Comparison of ENCODE assay signal across 8 mouse cellular contexts in the genomic region with DNA sequence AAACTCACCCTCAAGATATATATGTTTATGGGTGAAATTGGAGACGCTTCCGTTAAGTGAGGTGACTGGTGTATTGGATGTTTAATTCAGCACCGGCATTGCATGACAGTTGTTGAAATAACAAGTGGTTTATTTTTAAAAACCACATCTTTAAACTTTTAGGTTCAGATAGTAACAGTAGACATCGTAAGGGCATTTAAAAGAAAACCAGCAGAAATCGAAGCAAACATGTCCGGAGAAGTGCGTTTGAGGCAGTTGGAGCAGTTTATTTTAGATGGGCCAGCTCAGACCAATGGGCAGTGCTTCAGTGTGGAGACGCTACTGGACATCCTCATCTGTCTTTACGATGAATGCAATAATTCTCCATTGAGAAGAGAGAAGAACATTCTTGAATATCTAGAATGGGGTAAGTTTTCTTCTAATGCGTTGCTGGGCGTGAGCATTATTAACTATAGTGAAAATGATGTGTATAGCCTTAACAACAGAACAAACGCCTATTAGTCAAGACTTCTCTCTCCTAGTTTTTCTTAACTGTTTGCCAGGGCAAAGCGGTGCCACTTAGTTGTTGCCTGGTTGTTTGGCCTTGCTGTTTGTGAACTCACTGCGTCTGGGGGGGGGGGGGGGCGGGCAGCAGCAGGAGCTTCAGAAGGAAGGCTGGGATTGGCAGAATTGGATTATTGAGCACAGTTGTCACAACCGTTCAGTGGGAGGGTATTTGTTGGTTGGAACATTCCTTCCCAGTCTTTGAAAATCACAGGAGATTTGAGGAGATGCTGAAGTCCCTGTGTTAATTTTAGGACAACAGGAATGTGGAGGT. TPM values are rescaled to one million over a fixed set of nuclear protein-coding genes. Genes with fewer than 3 reads are reported as not detected.
DNase-seq lines count a peak whose midpoint lies in the region; ATAC-seq and TF ChIP-seq lines count a peak whose summit lies in the region.

No protein-coding gene starts in this region.

- no peaks in the 10 kb centered on the region for H3K27me3 ChIP-seq in kidney, embryonic 16.5 days (ENCODE audit: insufficient read depth, low read length)
- peaks cover 13% of the 10 kb centered on the region for H3K27me3 ChIP-seq in forebrain, embryonic 10.5 days (ENCODE audit: poor library complexity, severe bottlenecking)
- H3K27me3 ChIP-seq in limb, embryonic 11.5 days (ENCODE audit: control insufficient read depth, insufficient read depth, low read length): no peaks in the 10 kb centered on the region

- no peak for ATAC-seq in kidney, embryonic 16.5 days (ENCODE audit: low FRiP score, low TSS enrichment)
- no peak for ATAC-seq in limb, embryonic 11.5 days (ENCODE audit: insufficient number of reproducible peaks, low FRiP score, low TSS enrichment, low read depth)
- no peak for ATAC-seq in activated CD4-positive, CD25-positive, alpha-beta regulatory T cell, adult 4 months

- peak overlapping the region; percentile 55 for H3K9ac ChIP-seq in kidney, embryonic 16.5 days (replicated peaks; ENCODE audit: low read length)
- H3K9ac ChIP-seq in limb, embryonic 11.5 days (ENCODE audit: low read length): 0 out of 2 replicates have a peak overlapping the region, but pooled peaks have one; percentile 27

- no peaks in the 10 kb centered on the region for H3K9me3 ChIP-seq in kidney, embryonic 16.5 days (ENCODE audit: low read length)
- no peaks in the 10 kb centered on the region for H3K9me3 ChIP-seq in forebrain, embryonic 10.5 days
- no peaks in the 10 kb centered on the region for H3K9me3 ChIP-seq in limb, embryonic 11.5 days (ENCODE audit: control insufficient read depth, low read length)

- TF ChIP-seq CTCF in olfactory bulb, adult 2 months (IDR thresholded peaks at IDR 0.05; ENCODE audit: insufficient read depth, low read depth, low read length): no peak

- peaks cover 31% of the 10 kb centered on the region for H3K4me1 ChIP-seq in kidney, embryonic 16.5 days (ENCODE audit: insufficient read depth, low read length)
- H3K4me1 ChIP-seq in forebrain, embryonic 10.5 days: peaks cover 59% of the 10 kb centered on the region
- peaks cover 13% of the 10 kb centered on the region for H3K4me1 ChIP-seq in limb, embryonic 11.5 days (ENCODE audit: control insufficient read depth, insufficient read depth, low read length)
- H3K4me1 ChIP-seq in olfactory bulb, adult 2 months (ENCODE audit: control insufficient read depth, insufficient read depth, low read length): peaks cover 10% of the 10 kb centered on the region

- H3K27ac ChIP-seq in kidney, embryonic 16.5 days (ENCODE audit: low read length): no peak overlapping the region
- H3K27ac ChIP-seq in forebrain, embryonic 10.5 days: no peak overlapping the region
- H3K27ac ChIP-seq in limb, embryonic 11.5 days (replicated peaks; ENCODE audit: low read depth, low read length): no peak overlapping the region
- no peak overlapping the region for H3K27ac ChIP-seq in olfactory bulb, adult 2 months (ENCODE audit: insufficient read depth, low read depth, low read length)

- H3K36me3 ChIP-seq in kidney, embryonic 16.5 days (ENCODE audit: insufficient read depth, low read length): no peaks in the 10 kb centered on the region
- H3K36me3 ChIP-seq in forebrain, embryonic 10.5 days (replicated peaks): no peaks in the 10 kb centered on the region
- H3K36me3 ChIP-seq in limb, embryonic 11.5 days (ENCODE audit: control insufficient read depth, insufficient read depth, low read length): no peaks in the 10 kb centered on the region

- 1% methylated on average over 16 of the region's 16 CpGs for WGBS in kidney, embryonic 16.5 days
- 7% methylated on average over 16 of the region's 16 CpGs for WGBS in forebrain, embryonic 10.5 days
- 5% methylated on average over 16 of the region's 16 CpGs for WGBS in limb, embryonic 11.5 days
- 1% methylated on average over 16 of the region's 16 CpGs for WGBS in olfactory bulb, adult 2 months

- H3K4me2 ChIP-seq in kidney, embryonic 16.5 days (replicated peaks; ENCODE audit: low read depth, low read length): peak overlapping the region; percentile 76
- peak overlapping the region; percentile 85 for H3K4me2 ChIP-seq in limb, embryonic 11.5 days (ENCODE audit: low read depth, severe bottlenecking)

- H3K4me3 ChIP-seq in kidney, embryonic 16.5 days (ENCODE audit: low read length): peak overlapping the region; percentile 90
- peak overlapping the region; percentile 85 for H3K4me3 ChIP-seq in forebrain, embryonic 10.5 days
- peak overlapping the region; percentile 79 for H3K4me3 ChIP-seq in limb, embryonic 11.5 days (ENCODE audit: low read depth, low read length)
- peak overlapping the region; percentile 46 for H3K4me3 ChIP-seq in olfactory bulb, adult 2 months (ENCODE audit: insufficient read depth, low read depth, low read length)

- no peak for DNase-seq in kidney, postnatal 4 days
- peak; percentile 42 for DNase-seq in NIH3T3 (ENCODE audit: low read depth)
- DNase-seq in forebrain, embryonic 10.5 days (ENCODE audit: extremely low spot score, low spot score): no peak
- peak; percentile 23 for DNase-seq in limb, embryonic 11.5 days (ENCODE audit: low spot score)
- DNase-seq in thymus, postnatal 0 days (ENCODE audit: low spot score): no peak

- no peak for TF ChIP-seq POLR2A in olfactory bulb, adult 2 months (IDR thresholded peaks at IDR 0.05; ENCODE audit: insufficient read depth, low read depth, low read length)

RNA-seq across cellular contexts. Expression of gene Cdc42bpa, which starts 0.8 kb away (rescaled TPM):
- polyA plus RNA-seq in kidney, embryonic 16.5 days (2015; fragmentation: Nextera tagmentation; extraction: Ambion mirVana): 15.1 and 15.8 TPM in 2 replicates
- 11.1 and 12.2 TPM in 2 replicates for polyA plus RNA-seq in forebrain, embryonic 10.5 days (2016; fragmentation: Nextera tagmentation; extraction: Ambion mirVana)
- 11.3 and 13.8 TPM in 2 replicates for polyA plus RNA-seq in limb, embryonic 11.5 days (2014; fragmentation: Nextera tagmentation; extraction: Ambion mirVana)
- polyA plus RNA-seq in olfactory bulb, adult 2 months (2012; ENCODE audit: insufficient read depth, insufficient read length, low replicate concordance, missing spikeins): 80.2 TPM in 1 of 2 replicates, not detected in the other
- 2.4 and 3.9 TPM in 2 replicates for polyA plus RNA-seq in thymus, postnatal 0 days (2015; fragmentation: Nextera tagmentation; extraction: Ambion mirVana)
- under 1 TPM in 1 of 2 experiments, not detected in 1; 0.25 TPM for polyA plus RNA-seq in activated CD4-positive, CD25-positive, alpha-beta regulatory T cell, adult 4 months (2017; shearing (Covaris generic))

Comparison
In these comparisons a context has a peak if more than half of its experiments do, and no peak if none do; other contexts are left out.
1. DNase-seq: peak in NIH3T3 (single experiment) and limb, embryonic 11.5 days (single experiment); none in kidney, postnatal 4 days (0 of 2), forebrain, embryonic 10.5 days (single experiment) and thymus, postnatal 0 days (single experiment).
2. Peak in every context shown above with its lines, with median percentiles within 50 percentile points of each other: H3K4me3 ChIP-seq.